Mouse (Mus musculus) embryonic facial prominence, embryonic 12.5 days (tissue): Measurements from ENCODE around the gene Ubn1. TPM values are rescaled to one million over a fixed set of nuclear protein-coding genes. Genes with fewer than 3 reads are reported as not detected.

Source experiments
- ATAC-seq: fragments of 200-750 bp; cut with Nextera tagmentation; 2 replicates; pipeline ENCODE4 v1.8.0; 2017; ENCODE audit not compliant: insufficient number of reproducible peaks, insufficient read depth, low FRiP score, low TSS enrichment
- H3K27ac ChIP-seq: fragments of 300-500 bp; sonication (generic); 2 replicates; pipeline ENCODE4 v1.5.1; 2016; ENCODE audit warnings: mild to moderate bottlenecking
- H3K27me3 ChIP-seq: fragments of 300-500 bp; sonication (generic); 2 replicates; pipeline ENCODE4 v1.6.1; 2016; ENCODE audit warnings: mild to moderate bottlenecking, moderate library complexity
- H3K36me3 ChIP-seq: fragments of 300-500 bp; sonication (generic); 2 replicates; pipeline ENCODE4 v1.6.1; 2016; ENCODE audit warnings: mild to moderate bottlenecking
- H3K4me1 ChIP-seq: fragments of 300-500 bp; sonication (generic); 2 replicates; pipeline ENCODE4 v1.6.1; 2016
- H3K4me2 ChIP-seq: fragments of 300-500 bp; sonication (generic); replicated peaks from 2 replicates; pipeline ENCODE4 v1.6.1; 2016; ENCODE audit warnings: mild to moderate bottlenecking, moderate library complexity
- H3K4me3 ChIP-seq: fragments of 300-500 bp; sonication (generic); 2 replicates; pipeline ENCODE4 v1.5.1; 2016; ENCODE audit warnings: mild to moderate bottlenecking
- H3K9ac ChIP-seq: fragments of 300-500 bp; sonication (generic); 2 replicates; pipeline ENCODE4 v1.6.1; 2016; ENCODE audit warnings: mild to moderate bottlenecking, moderate library complexity
- H3K9me3 ChIP-seq: fragments of 300-500 bp; sonication (generic); 2 replicates; pipeline ENCODE4 v1.6.1; 2016; ENCODE audit warnings: mild to moderate bottlenecking, moderate library complexity
- WGBS: fragments of 180-500 bp; shearing (Covaris S2); methylation state at CpG from one replicate; pipeline ENCODE4 v1.1.7; 2016; 5-methylcytosine and 5-hydroxymethylcytosine counted together
- polyA plus RNA-seq: library from polyadenylated mRNA; unstranded; fragments of >200 nt; fragmentation: Nextera tagmentation; extraction: Ambion mirVana; gene quantifications from 2 replicates; pipeline ENCODE4 v1.2.1, GENCODE M21; 2016

Ubn1 gene
- polyA plus RNA-seq = 26.9 and 27.0 TPM in 2 replicates

DNA sequence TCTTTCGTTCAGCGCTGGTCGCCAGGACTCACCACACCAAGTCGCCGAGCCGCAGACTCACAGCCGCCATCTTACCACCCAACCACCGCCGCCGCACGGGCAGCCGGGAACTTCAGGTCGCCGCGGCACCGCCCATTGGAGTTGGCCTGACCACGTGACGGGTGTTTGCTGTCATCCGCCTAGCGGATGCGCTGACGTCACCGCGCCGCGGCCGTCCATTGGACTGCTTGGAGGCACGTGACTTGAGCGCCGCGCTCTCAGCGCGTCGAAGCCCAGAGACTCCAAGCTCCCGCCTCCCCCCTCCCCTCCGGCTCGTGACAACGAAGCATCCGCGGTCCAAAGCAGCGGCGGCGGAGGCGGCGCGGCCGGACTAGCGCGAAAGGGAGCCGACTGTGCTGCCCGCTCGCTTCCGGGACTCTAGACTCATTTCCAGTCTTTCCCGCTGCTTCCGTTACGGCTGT, at the start of gene Ubn1, which contains the start of gene Glyr1:
TSS of gene Ubn1 (plus strand) at position 284 of the 461 bp plus-strand sequence.
TSS of gene Glyr1 (minus strand) at position 90 of the 461 bp plus-strand sequence.
- no peaks in the 10 kb centered on the region for H3K9me3 ChIP-seq
- H3K27me3 ChIP-seq = no peaks in the 10 kb centered on the region
- peaks cover 34% of the 10 kb centered on the region for H3K36me3 ChIP-seq
- H3K9ac ChIP-seq = peak within 1 kb of the TSS; percentile 93
- peak within 1 kb of the TSS; percentile 80 for H3K4me2 ChIP-seq
- H3K4me3 ChIP-seq = peak within 1 kb of the TSS; percentile 99
- peak; percentile 97 for ATAC-seq
- H3K27ac ChIP-seq = peak within 1 kb of the TSS; percentile 93
- WGBS = under 1% methylated on average over 54 of the region's 56 CpGs
- peaks cover 18% of the 10 kb centered on the region for H3K4me1 ChIP-seq

DNA sequence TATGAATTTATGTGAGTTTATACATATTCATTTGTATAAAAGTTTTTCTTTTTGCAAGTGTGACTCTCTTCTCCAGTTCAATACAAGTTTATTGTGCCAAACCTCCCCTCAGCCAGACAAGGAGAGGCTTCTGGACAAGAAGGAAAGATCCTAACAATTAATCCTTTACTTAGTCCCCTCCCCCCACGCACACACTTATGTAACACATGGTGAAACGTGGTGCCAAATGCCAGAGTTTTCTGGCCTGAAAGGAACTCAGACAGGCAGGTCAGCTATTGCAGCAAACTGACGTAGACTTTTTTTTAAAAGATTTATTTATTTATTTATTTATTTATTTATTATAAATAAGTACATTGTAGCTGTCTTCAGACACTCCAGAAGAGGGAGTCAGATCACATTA, 49.2 kb upstream of the Ubn1 start:
- no peak for ATAC-seq
- Histone ChIP-seq H3K9ac (no peak overlapping the region), H3K4me2 (no peak overlapping the region), H3K4me3 (no peak overlapping the region), H3K27me3 (no peaks in the 10 kb centered on the region), H3K36me3 (no peaks in the 10 kb centered on the region), H3K4me1 (no peaks in the 10 kb centered on the region), H3K9me3 (no peaks in the 10 kb centered on the region), H3K27ac (no peak overlapping the region)
- 71% methylated on average over 3 of the region's 3 CpGs for WGBS

DNA sequence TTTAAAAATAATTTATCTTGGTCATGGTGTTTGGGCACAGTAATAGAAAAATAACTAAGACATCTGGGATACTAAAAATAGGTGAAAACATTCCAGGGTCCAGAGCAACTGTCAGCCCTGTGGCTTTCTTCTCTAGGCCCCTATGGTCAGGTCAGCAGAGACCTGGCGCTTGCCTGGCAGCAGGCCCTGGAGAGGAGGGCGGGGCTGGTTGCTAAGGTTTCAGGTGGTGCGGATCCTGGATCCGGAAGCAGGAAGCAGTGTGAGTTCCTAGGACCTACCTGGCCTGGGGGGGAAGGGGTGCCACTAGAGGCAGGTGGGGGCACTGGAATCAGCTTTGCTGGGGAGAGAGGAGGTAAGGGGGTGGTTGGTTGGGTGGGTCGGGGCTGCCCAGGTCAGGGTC, 42.8 kb upstream of the Ubn1 start, which contains the start of gene Smim22:
TSS of gene Smim22 (plus strand) at position 222 of the 400 bp plus-strand sequence.
- Histone ChIP-seq H3K27me3 (no peaks in the 10 kb centered on the region), H3K36me3 (no peaks in the 10 kb centered on the region; the same call in 1 of the 2 replicates), H3K4me1 (peaks cover 2% of the 10 kb centered on the region), H3K9ac (no peak within 1 kb of the TSS), H3K27ac (no peak within 1 kb of the TSS), H3K4me2 (0 out of 2 replicates have a peak within 1 kb of the TSS, but pooled peaks have one; percentile 11), H3K4me3 (no peak within 1 kb of the TSS), H3K9me3 (no peaks in the 10 kb centered on the region)
- WGBS = 43% methylated on average over 5 of the region's 5 CpGs
- no peak for ATAC-seq

DNA sequence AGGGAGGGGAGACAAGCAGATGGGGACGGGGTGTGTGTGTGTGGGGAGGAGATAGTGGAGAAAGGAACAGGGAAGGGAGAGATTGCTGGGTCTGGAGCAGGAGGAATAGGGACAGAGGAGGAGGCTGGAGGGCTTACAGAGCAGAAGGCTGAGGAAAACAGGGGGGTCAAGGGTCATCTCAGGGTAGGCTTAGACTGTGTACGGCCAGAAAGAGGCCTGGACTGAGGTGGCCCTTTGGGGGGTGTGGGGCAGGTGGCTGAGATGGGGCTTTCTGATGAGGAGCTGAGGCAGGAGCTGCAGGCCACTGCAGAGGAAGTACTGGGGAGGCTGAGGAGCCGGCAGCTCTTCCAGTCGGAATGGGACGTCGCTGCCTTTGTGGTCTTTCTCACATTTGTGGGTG, 42.4 kb upstream of the Ubn1 start:
- Histone ChIP-seq H3K9ac (no peak overlapping the region), H3K4me2 (0 out of 2 replicates have a peak overlapping the region, but pooled peaks have one; percentile 11), H3K4me3 (no peak overlapping the region), H3K36me3 (no peaks in the 10 kb centered on the region; the same call in 1 of the 2 replicates), H3K27me3 (no peaks in the 10 kb centered on the region), H3K4me1 (peaks cover 7% of the 10 kb centered on the region), H3K27ac (no peak overlapping the region), H3K9me3 (no peaks in the 10 kb centered on the region)
- WGBS = 46% methylated on average over 6 of the region's 6 CpGs
- ATAC-seq = no peak

DNA sequence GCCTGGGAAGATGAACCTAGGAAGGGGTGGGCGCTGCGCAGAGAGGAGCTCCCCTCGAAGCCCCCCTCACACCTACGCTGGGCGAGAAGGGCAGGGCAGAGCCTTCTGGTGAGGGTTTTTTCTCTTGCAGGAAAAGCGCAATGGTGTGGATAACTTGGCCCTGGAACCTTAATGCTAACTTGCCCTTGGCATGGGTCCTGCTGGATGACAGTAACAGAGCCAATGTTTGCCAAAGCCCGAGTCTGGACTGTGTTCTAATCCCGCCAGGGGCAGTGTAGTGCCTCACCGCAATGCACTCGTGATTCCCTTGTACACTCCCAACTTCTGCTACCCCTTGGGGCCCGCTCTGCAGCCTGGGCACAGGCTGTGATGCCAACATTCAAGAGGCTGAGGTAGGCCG, 41.8 kb upstream of the Ubn1 start:
- Histone ChIP-seq H3K4me1 (peaks cover 10% of the 10 kb centered on the region), H3K9me3 (no peaks in the 10 kb centered on the region), H3K27ac (no peak overlapping the region), H3K36me3 (no peaks in the 10 kb centered on the region; the same call in 1 of the 2 replicates), H3K9ac (no peak overlapping the region), H3K27me3 (no peaks in the 10 kb centered on the region), H3K4me3 (no peak overlapping the region), H3K4me2 (no peak overlapping the region)
- 84% methylated on average over 12 of the region's 12 CpGs for whole genome bisulfite sequencing
- ATAC-seq = no peak

DNA sequence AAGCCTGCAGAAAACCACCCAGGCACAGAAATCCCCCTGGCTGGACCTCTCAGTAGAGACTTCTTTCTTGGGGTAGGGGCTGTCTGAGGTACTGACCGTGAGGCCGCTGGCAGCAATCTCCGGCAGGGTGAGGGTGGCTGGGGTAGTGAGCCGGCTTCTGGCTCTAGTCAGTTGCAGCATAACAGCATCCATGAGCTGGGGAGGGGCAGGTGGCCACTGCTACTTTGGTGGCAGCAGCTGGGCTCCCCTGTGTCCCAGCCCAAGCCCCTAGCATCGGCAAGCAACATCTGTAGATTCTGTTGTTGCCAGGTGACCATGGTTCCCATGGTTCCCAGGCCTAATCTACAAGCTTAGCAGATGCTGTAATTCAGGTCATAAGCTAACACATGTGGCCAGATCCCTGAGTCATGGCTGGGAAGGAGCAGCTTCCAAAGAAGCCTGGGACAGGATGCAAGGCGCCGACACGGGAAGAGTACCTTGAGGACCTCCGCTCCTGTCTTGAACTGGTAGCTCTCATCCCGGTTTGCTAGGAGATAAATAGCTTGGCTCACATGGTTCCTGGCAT, 39.4 kb upstream of the Ubn1 start:
- Histone ChIP-seq H3K4me1 (peaks cover 10% of the 10 kb centered on the region), H3K4me3 (no peak overlapping the region), H3K27ac (no peak overlapping the region), H3K9ac (no peak overlapping the region), H3K4me2 (no peak overlapping the region), H3K36me3 (peaks cover 12% of the 10 kb centered on the region), H3K9me3 (no peaks in the 10 kb centered on the region), H3K27me3 (no peaks in the 10 kb centered on the region)
- ATAC-seq = no peak
- WGBS = 88% methylated on average over 10 of the region's 10 CpGs

DNA sequence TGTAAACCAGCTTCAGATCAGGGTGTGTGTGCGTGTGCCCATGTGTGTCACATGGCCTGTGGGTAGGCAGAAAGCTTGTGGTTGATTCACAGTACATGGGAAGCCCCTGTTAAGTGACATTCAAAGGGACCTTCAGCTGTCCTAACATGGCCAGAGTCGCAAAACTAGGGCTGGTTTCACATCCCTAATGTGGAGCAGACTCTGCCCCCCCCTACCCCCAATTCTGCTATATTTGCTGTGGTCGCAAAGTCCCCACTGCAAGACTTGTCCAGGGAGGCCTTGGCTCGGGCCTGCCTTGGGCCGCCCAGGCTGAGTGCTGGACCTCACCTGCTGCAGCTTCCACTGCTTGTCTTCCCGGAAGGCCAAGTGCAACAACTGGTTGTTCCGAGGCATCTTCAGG, 38.6 kb upstream of the Ubn1 start:
- no peak overlapping the region for H3K27ac ChIP-seq
- H3K4me3 ChIP-seq = no peak overlapping the region
- H3K4me1 ChIP-seq = peaks cover 10% of the 10 kb centered on the region
- H3K9ac ChIP-seq = no peak overlapping the region
- H3K36me3 ChIP-seq = peaks cover 20% of the 10 kb centered on the region
- no peaks in the 10 kb centered on the region for H3K9me3 ChIP-seq
- WGBS = 89% methylated on average over 7 of the region's 7 CpGs
- H3K4me2 ChIP-seq = no peak overlapping the region
- no peak for ATAC-seq
- no peaks in the 10 kb centered on the region for H3K27me3 ChIP-seq

DNA sequence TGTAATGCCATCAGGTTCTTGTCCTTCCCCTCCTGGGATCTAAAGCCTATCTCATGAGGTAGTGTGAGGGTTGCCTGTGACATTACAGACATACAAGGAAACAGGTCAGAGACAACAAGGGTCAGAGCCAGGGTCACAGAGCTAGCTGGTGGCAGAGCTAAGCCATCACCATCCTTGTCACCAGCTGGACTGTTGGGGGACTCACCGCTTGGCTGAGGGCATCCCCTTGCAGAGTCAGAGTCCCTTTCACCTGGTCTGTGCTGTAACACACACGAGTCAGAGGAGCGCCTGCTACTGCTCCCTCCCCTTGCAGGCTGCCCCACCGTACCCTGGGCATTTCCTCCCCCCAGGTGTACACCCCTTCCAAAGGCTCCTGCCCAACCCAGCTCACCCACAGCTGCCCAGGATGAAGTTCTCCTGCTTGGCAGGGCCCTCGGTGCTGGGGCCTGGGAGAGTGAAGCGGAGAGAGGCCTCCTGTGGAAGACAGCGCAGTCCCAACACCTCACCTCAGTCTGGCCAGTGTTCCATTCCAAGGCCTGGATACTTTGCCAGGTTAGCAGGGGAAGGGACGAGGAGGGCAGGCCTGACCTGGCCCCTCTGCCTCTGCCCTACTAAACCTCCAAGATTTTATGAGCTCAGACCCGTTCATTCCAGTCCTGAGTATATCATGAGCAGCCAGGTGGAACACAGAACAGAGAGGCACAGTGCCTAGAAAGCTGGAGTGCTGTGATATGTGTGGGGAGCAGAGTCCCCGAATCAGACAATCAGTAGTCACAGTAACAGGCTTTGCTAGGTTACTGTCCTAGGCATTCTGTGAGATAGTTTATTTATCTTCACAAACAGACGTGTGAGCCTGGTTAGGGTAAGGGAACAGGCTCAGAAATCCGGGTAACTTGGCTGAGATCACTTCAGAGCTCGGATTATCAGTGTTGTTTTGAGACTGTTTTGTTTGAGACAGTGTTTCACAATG, 37.5 kb upstream of the Ubn1 start:
- Histone ChIP-seq H3K9me3 (no peaks in the 10 kb centered on the region), H3K4me2 (peak overlapping the region; percentile 75), H3K4me1 (peaks cover 10% of the 10 kb centered on the region), H3K27ac (no peak overlapping the region), H3K9ac (peak overlapping the region; percentile 64), H3K36me3 (peaks cover 30% of the 10 kb centered on the region), H3K4me3 (peak overlapping the region; percentile 56), H3K27me3 (no peaks in the 10 kb centered on the region)
- WGBS = 56% methylated on average over 13 of the region's 13 CpGs
- ATAC-seq = no peak

DNA sequence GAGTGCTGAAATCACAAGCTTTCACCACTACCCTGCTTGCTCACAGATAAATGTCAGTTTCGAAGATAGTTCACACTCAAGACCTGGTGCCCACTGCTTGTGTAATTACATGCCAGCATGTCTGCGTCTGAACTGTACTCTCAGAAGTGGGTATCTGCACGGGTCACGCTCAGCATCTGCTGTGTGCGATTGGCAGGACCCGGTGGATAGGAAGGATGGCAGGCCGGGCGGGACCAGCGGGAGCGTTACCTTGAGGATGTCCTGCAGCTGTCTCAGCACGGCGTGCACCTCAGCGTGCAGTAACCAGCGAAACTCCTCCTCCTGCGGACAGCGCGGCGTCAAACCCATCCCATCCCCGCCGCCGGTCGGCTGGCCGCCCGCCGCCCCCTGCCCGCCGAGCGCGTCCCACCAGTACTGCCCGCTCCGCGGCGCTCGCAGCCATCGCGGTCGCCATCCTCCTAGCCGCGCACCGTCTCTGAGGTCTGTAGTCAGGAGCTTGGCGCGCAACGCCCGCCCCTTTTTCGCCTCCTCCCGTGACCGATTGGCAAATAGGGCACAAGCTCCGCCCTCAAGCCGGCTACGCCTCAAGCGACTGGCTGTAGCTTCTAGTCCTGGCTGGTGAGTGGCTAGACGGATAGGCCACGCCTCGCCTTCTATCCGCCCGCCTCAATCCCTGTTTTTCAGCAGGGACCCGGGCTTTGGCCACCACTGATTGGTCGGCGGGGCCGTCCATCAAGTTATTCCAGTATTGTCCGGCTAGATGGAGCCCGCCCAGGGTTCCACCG, 36.6 kb upstream of the Ubn1 start, which contains the start of gene Rogdi:
TSS of gene Rogdi (minus strand) at position 500 of the 785 bp plus-strand sequence.
- peaks cover 38% of the 10 kb centered on the region for H3K36me3 ChIP-seq
- WGBS = under 1% methylated on average over 59 of the region's 63 CpGs
- H3K27ac ChIP-seq = no peak within 1 kb of the TSS

DNA sequence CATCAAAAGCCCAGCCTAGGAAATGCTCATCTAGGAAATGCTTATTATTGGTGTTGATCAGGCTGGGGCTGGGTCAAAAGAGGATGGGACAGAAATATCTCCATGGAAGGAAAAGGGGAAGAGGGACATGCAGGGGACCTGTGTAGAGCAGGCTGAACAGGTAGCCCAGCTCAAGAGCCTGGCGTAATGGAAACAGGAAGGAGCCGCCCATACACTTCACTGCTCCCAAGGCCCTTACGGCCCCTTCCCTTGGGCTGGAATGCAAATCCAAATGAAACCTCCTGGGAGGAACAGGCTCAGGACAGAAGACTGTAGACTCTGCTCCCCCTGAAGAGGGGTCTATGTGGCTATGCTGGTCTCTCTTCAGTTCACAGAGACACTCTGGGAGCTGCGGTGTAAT, 35.3 kb upstream of the Ubn1 start:
- 92% methylated on average over 4 of the region's 4 CpGs for WGBS
- Histone ChIP-seq H3K27ac (no peak overlapping the region), H3K4me3 (no peak overlapping the region), H3K27me3 (no peaks in the 10 kb centered on the region), H3K4me2 (no peak overlapping the region), H3K9ac (no peak overlapping the region), H3K4me1 (peaks cover 10% of the 10 kb centered on the region), H3K36me3 (peaks cover 52% of the 10 kb centered on the region), H3K9me3 (no peaks in the 10 kb centered on the region)
- no peak for ATAC-seq

More for the DNA sequence above, 36.6 kb upstream of the Ubn1 start, which contains the start of gene Rogdi:
- Histone ChIP-seq H3K9me3 (no peaks in the 10 kb centered on the region), H3K9ac (peak within 1 kb of the TSS; percentile 64), H3K4me2 (peak within 1 kb of the TSS; percentile 75), H3K4me3 (peak within 1 kb of the TSS; percentile 56), H3K27me3 (no peaks in the 10 kb centered on the region), H3K4me1 (peaks cover 10% of the 10 kb centered on the region)
- peak; percentile 98 for ATAC-seq

DNA sequence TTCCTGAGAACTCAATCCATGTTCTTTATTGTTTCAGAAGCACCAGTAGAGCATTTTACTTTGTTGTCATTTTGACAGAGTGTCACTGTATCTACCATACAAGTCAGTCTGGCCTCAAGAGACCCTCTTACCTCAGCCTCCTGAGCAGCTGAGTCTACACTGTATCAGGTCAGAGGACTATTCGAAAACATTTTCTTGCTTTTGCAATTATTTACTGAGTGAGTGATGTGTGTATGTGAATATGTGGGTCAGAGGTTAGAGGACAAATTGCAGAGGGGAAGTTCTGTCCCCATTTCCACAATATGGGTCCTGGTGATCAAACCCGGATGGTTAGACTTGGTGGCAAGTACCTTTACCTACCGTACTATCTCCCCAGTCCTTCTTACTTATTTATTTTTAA, 25.8 kb upstream of the Ubn1 start:
- H3K4me2 ChIP-seq = no peak overlapping the region
- no peaks in the 10 kb centered on the region for H3K9me3 ChIP-seq
- 95% methylated on average over 3 of the region's 3 CpGs for WGBS
- no peak overlapping the region for H3K9ac ChIP-seq
- no peak overlapping the region for H3K27ac ChIP-seq
- H3K4me3 ChIP-seq = no peak overlapping the region
- no peaks in the 10 kb centered on the region for H3K27me3 ChIP-seq
- no peak for ATAC-seq
- H3K36me3 ChIP-seq = peaks cover 90% of the 10 kb centered on the region
- H3K4me1 ChIP-seq = no peaks in the 10 kb centered on the region
